Mouse (Mus musculus): ENCODE data around the gene Cope.

DNA sequence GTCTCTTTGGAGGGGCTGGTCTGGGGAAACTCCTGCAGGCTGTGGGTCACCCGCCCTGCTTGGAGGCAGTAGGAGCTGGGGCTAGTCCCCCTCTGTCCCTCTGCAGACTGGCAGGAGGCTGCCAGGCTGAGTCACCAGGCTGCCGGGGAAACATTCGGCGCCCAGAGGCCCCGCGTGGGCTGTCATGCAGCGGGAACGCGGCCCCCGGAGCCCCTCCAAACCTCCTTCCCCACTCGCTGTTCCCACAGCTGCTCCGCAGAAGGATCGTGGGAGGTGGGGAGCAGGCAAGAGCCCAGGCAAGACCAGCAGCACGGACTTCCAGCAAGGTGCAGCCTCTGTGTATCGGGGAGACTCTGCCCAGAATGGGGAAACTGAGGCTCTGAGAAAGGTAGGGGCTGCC, 24.1 kb upstream of the Cope start:
- TF ChIP-seq CTCF (IDR thresholded peaks at IDR 0.05; ENCODE audit: extremely low read depth, insufficient read length, insufficient replicate concordance, low read depth, low read length): no peak
- no peak for TF ChIP-seq POLR2A (IDR thresholded peaks at IDR 0.05; ENCODE audit: low read depth, low read length)
